Mouse (Mus musculus): ENCODE measurements around the gene Krt90.

GRCm38 (mm10) chr15:101508247-101508646, 54.5 kb downstream of the Krt90 start:
- TF ChIP-seq CTCF (IDR thresholded peaks at IDR 0.05; ENCODE audit: extremely low read depth, insufficient read depth, insufficient read length, insufficient replicate concordance) (no peak), POLR2A (IDR thresholded peaks at IDR 0.05; ENCODE audit: low read depth, low read length) (no peak)
